Mouse (Mus musculus): ENCODE results near the gene Cd99l2.

Cd99l2 gene

GRCm38 (mm10) chrX:71468639-71469295 lies 23.9 kb downstream of the Cd99l2 start:
- in situ Hi-C loops (cut with MboI, MseI), result no loop called here

GRCm38 (mm10) chrX:71467491-71467890 lies 25.2 kb downstream of the Cd99l2 start:
- in situ Hi-C loops (cut with MboI, MseI), result no loop called here

DNA sequence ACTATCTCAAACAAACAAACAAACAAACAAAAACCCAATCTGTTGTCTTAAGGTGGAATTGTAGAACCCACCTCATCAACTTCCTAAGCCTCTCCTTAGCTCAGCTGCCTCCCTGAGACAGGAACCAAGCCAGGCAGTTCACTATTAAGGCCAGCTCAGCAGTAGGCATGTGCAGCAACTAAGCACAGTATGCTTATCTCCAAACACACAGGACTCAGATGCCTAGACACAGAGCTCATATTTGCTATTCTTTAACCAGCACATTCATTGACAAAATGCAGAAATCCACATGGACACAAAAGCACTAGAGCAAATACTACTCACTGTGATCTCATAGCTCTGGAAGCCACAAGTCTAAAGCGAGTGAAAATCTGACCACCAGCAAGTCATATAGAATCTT lies 27.2 kb downstream of the Cd99l2 start:
- in situ Hi-C loops (cut with MboI, MseI), result no loop called here

DNA sequence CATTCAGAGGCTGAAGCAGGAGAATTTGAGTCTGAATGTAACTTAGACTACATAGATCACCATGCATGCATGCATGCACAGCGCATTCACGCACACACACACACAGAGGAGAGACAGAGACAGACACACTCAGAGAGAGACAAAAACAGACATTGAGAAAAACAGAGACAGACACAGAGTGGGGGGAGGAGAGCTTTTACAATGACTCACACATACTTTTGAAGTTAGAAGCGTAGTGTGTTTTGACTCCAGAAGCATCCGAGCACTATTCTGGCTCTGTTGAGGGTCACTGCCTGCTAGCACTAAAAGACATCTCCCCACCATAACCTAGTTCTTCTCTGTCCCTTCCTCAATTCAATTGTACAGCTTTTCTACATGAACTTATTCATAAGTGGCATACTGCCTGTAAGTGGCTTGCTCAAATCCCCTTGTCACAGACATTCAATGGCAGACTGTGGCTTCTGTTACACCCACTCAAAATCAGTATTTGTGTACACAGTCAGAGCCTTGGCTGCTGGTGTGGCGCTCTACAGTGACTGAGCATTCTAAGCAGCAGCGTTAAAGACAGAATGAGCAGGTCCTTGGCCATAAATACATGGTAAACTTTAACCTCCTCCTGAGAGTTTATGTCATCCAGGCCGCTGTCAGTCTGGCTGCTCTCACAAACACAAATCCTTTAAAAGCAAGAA lies 28.4 kb downstream of the Cd99l2 start:
- in situ Hi-C loops (cut with MboI, MseI), result no loop called here

GRCm38 (mm10) chrX:71456078-71456737 lies 36.4 kb downstream of the Cd99l2 start:
- in situ Hi-C loops (cut with MboI, MseI), result no loop called here

GRCm38 (mm10) chrX:71442916-71443315 lies 49.7 kb downstream of the Cd99l2 start:
- in situ Hi-C loops (cut with MboI, MseI), result no loop called here

DNA sequence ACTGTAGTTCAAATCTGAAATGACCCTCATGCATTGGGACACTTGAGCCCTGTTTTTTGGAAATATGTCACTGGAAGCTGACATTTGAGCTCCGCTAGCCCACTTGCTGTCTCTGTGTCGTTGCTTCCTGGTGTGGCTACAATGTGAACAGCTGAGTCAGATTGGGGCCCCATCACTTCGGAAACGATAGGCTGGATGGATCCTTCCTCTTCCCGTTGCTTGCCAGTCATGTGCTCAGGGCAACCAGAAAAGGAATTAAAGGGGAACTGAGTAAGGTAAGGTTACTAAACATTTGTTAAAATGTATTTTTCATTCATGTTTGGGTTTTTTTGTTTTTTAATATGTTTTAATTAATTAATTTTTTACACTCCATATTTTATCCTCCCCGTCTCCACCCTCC lies 53.2 kb downstream of the Cd99l2 start:
- in situ Hi-C loops (cut with MboI, MseI), result no loop called here

DNA sequence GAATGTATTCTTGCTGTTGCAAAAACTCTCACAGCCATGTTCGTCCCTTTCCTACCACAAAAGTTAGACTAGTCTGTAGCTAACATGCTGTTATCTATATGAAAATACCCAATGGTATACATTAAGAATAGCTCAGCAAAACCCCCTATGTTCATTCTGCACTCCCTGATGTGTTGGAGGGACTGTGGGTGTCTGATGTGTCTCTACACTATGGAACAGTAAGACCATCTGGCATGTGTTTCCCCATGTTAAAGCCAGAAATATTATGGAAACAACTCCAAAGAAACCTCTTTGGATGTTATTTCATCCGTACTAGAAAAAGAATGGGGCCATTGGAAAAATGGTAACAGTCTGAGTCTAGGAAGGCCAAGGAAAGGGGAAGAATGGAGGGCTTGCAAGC lies 57.1 kb downstream of the Cd99l2 start:
- in situ Hi-C loops (cut with MboI, MseI), result no loop called here

GRCm38 (mm10) chrX:71434860-71435259 lies 57.8 kb downstream of the Cd99l2 start:
- in situ Hi-C loops (cut with MboI, MseI), result no loop called here

- in situ Hi-C loops (cut with MboI, MseI), result no loop called here
These were observed 58.2 kb downstream of the Cd99l2 start for GRCm38 (mm10) chrX:71434448-71434847.

GRCm38 (mm10) chrX:71430900-71431299 lies 61.7 kb downstream of the Cd99l2 start:
- in situ Hi-C loops (cut with MboI, MseI), result no loop called here

GRCm38 (mm10) chrX:71427491-71427890 lies 65.2 kb downstream of the Cd99l2 start:
- in situ Hi-C loops (cut with MboI, MseI), result no loop called here

DNA sequence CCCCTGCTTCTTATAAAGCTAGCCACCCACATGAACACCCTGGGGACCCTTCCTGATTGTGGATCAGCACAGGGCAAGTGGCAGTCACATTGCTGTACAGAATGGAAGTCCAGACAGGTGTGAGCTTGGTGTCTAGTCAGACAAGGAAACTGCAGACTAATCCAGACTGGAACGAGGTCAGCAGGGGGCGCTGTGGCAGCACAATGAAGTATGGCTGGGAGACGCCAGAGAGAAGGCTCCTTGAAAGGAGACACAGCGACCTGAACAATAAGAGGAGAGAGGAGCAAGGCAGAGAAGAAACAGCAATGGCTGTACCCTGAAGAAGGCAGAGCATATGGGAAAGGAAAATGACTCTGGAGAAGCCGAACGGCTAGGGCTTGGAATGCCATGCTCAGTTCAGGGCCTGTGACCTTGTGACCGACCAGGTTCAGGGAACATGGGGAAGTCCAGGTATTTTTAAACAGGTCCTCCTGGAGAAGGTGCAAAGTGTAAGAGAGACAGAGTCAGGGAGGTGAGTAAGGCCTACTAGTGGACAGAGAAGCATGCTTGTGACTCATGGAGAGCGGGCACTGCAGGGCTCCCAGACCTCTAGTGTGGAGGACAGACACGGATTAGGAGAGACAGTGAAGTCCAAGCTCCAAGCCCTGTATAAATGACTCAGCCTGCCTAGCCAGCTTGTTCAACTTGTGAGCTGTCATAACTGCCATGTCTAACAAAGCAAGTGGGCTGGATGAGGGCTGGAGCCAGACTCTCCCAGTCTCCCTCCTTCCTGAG lies 66.7 kb downstream of the Cd99l2 start:
- in situ Hi-C loops (cut with MboI, MseI), result no loop called here

DNA sequence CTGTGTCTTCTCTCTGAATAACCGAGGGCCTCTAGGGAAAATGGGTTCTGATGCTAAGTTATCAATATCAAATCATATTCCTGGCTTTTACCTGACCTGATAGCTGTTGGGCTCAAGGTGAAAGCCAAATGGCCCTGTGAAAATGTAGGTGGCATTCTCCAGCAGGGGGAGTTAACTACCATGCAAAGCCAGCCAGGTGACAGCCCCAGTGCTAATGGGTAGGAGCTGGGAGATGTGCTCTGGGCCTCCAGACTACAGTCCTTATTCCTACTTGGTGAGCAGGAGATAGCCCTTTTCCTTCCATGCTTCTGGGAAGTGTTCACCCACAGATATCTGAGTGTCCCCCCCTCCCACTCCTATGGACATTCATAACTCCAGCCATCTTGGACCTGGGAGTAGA lies 67.8 kb downstream of the Cd99l2 start:
- in situ Hi-C loops (cut with MboI, MseI), result loop anchor here (5.0 kb wide), 1 partner anchor 182 kb away; no protein-coding TSS in a partner anchor

DNA sequence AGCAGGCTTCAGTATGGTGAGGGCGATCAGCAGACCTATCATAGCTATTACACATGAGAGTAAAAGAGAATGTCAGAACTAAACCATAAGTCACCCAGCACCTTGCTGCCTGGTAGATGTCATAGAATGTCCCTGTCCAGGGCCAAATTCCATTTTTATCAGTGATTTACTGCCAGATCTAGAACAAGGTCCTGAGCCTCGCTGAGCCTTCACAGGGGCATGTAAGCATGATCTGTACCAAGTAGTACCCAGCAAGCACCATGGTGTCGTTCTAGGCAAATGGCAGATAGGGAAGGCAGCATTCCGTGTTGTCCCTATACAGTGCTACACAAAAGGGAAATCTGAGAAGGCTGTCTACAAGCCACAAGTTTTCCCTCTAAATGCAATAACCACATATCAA lies 79.0 kb downstream of the Cd99l2 start:
- in situ Hi-C loops (cut with MboI, MseI), result no loop called here

GRCm38 (mm10) chrX:71412776-71413175 lies 79.9 kb downstream of the Cd99l2 start:
- in situ Hi-C loops (cut with MboI, MseI), result no loop called here

DNA sequence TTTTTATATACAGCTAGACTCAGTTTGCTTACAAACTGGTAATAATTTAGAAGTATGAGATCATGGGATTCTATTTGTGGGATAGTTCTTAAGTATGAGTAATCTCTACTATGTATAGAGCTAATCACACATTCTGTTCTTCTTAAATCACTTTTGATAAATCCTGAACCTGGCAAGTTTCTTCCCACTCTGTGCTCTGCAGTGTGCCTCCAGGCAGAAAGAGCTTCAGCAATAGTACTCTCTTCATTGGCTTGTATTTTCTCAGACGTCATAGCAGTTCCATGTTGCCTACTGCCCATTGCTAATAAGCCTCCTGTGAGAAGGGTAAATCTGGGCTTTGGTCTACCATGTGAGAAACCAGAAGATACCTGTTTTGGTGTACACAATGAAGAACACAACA lies 84.3 kb downstream of the Cd99l2 start:
- in situ Hi-C loops (cut with MboI, MseI), result no loop called here

DNA sequence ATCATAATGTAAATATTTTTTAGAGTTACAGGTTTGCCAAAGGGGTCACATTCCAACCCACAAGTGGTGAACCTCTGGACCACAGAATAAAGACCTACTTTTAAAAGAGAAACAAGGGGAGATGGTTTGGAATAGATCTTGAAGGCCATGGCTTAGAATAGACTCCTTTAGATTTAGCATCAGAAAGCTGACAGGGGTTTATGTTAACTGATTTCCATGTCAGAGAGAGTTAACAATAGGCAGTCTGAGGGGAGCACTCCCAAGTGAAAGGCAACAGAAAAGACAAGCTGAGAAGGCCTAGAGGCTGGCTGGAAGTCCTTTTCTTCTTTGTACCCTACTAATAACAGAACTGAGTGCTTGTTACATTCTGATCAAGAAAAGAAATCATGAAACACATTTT lies 86.4 kb downstream of the Cd99l2 start:
- in situ Hi-C loops (cut with MboI, MseI), result no loop called here

DNA sequence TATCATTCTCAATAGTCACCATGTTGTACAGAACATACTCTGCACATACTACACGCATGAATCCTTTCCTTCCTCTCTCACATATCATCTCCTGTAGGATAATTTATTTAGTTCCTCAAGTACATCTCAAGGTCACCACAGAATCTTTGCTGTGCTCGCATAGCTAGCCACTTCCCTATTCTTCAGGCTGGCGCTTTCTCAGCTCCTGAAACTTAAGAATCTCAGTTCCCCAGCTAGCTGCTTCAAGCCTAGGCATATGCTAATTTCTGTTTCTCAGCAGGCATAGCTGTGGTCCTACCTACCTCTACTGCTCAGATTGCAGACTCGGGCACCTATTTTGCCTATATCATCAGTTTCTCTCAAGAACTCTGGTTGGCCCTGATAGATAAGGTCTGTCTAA lies 96.3 kb downstream of the Cd99l2 start:
- in situ Hi-C loops (cut with MboI, MseI), result no loop called here

GRCm38 (mm10) chrX:71381571-71381970 lies 111.1 kb downstream of the Cd99l2 start:
- in situ Hi-C loops (cut with MboI, MseI), result no loop called here

DNA sequence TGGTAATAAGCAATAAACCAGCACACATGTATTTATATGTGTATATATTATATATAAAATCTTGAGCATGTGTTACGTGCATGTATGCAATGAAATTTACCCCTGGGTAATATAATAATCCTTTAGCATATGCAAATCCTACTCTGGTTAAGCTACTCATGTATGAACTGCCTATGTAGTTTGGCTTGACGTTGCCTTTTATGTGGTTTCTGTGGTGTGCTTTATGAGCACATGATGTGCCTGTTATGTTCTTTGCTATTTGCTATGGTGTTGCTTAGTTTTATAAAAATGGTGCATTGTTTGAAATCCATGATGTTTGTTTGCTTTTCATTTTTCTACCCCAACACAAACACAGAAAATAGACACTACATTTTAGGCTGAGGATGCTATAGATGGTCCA lies 114.2 kb downstream of the Cd99l2 start:
- in situ Hi-C loops (cut with MboI, MseI), result no loop called here

DNA sequence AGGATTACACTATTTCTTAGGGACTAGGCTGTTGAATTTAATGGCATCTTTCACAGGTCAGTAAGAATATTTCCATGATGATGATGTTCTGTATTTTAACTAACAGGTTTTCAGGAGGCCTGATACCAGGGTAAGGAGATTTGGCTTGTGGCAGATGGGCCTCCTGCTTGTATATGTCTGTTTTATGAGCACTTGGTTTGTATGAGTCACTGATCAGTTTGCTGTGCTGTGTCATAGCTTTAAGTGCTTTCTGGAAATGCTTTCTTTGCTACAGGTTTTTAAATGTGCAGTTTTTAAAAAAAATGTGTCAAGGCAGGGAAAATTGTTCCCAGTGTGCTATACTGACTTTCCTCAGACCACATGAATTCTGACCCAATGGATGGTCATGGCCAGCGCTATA lies 115.9 kb downstream of the Cd99l2 start:
- in situ Hi-C loops (cut with MboI, MseI), result no loop called here

Measured in T-helper 2 cell (primary cell).